ENCODE assay signal across 10 mouse cellular contexts in genomic region chr5:113492417-113493035, GRCm38 (mm10). TPM values are rescaled to one million over a fixed set of nuclear protein-coding genes. Genes with fewer than 3 reads are reported as not detected.
A peak's percentile ranks its signal among the peaks of the same experiment; 100 is the strongest.
DNase-seq lines count a peak whose midpoint lies in the region; ATAC-seq lines count a peak whose summit lies in the region.
"Had no signal": no experiment of that assay in that cellular context is flagged by ENCODE, and none has a peak within 500 bp of the region (broad histone marks: within the 10 kb centered on the region; RNA-seq: fewer than 3 reads in every experiment).

No protein-coding gene starts in this region.

- no peak for ATAC-seq in stomach, embryonic 16.5 days (ENCODE audit: insufficient read depth, low FRiP score)

- peak; percentile 9 for DNase-seq in kidney, adult 11 months
- no peak for DNase-seq in kidney, adult 18-20 months
- DNase-seq in cerebellum, adult 9-11 months, result peak; percentile 72
- peak; percentile 47 to 55 for DNase-seq in frontal cortex, postnatal 10 days (ENCODE audit: low spot score in 2 of 2)
- DNase-seq in midbrain, embryonic 10.5 days (ENCODE audit: low spot score), result peak; percentile 76
- DNase-seq in Muller cell, postnatal 12 days (ENCODE audit: inconsistent ontology term), result no peak
- DNase-seq in ovary, postnatal 36 days (ENCODE audit: low spot score), result no peak

- H3K4me3 ChIP-seq in midbrain, embryonic 10.5 days, result peak overlapping the region; percentile 76; the same call in 1 of the 2 replicates
- H3K4me3 ChIP-seq in stomach, embryonic 16.5 days (replicated peaks; ENCODE audit: low read length), result 0 out of 2 replicates have a peak overlapping the region, but pooled peaks have one; percentile 5

- H3K27me3 ChIP-seq in midbrain, embryonic 10.5 days (ENCODE audit: low read depth, poor library complexity, severe bottlenecking), result peaks cover 51% of the 10 kb centered on the region
- H3K27me3 ChIP-seq in stomach, embryonic 16.5 days (ENCODE audit: control insufficient read depth, insufficient read depth, low read length), result peaks cover 26% of the 10 kb centered on the region

- H3K4me2 ChIP-seq in stomach, embryonic 16.5 days (ENCODE audit: low read depth, low read length), result peak overlapping the region; percentile 28; the same call in 1 of the 2 replicates

- H3K9ac ChIP-seq in stomach, embryonic 16.5 days (ENCODE audit: low read length), result no peak overlapping the region
- H3K9ac ChIP-seq: liver, embryonic 14.5 days had no signal

- no peaks in the 10 kb centered on the region for H3K9me3 ChIP-seq in midbrain, embryonic 10.5 days (replicated peaks)
- no peaks in the 10 kb centered on the region for H3K9me3 ChIP-seq in stomach, embryonic 16.5 days (replicated peaks; ENCODE audit: control insufficient read depth, low read length)

- no peaks in the 10 kb centered on the region for H3K36me3 ChIP-seq in midbrain, embryonic 10.5 days
- H3K36me3 ChIP-seq in stomach, embryonic 16.5 days (ENCODE audit: control insufficient read depth, insufficient read depth, low read length), result no peaks in the 10 kb centered on the region
- H3K36me3 ChIP-seq: G1E had no signal

- peak overlapping the region; percentile 86 for H3K27ac ChIP-seq in midbrain, embryonic 10.5 days (replicated peaks)
- no peak overlapping the region for H3K27ac ChIP-seq in stomach, embryonic 16.5 days (ENCODE audit: low read length)
- H3K27ac ChIP-seq: liver, embryonic 14.5 days had no signal

- H3K4me1 ChIP-seq in midbrain, embryonic 10.5 days, result peaks cover 67% of the 10 kb centered on the region
- H3K4me1 ChIP-seq in stomach, embryonic 16.5 days (ENCODE audit: control insufficient read depth, insufficient read depth, low read length), result 0 out of 2 replicates have a peak, but pooled peaks cover 7% of the 10 kb centered on the region

- WGBS in midbrain, embryonic 10.5 days, result 8% methylated on average over 7 of the region's 7 CpGs
- 24% methylated on average over 7 of the region's 7 CpGs for WGBS in stomach, embryonic 16.5 days

RNA-seq across cellular contexts. Expression of gene Wscd2, which starts 2.4 kb away (rescaled TPM):
- 9.2 and 11.8 TPM in 2 replicates for polyA plus RNA-seq in midbrain, embryonic 10.5 days (2016; fragmentation: Nextera tagmentation; extraction: Ambion mirVana)
- polyA plus RNA-seq in stomach, embryonic 16.5 days (2015; fragmentation: Nextera tagmentation; extraction: Ambion mirVana), result 6.2 and 6.4 TPM in 2 replicates
- polyA plus RNA-seq: G1E had no signal

Comparison
In these comparisons a context has a peak if more than half of its experiments do, and no peak if none do; other contexts are left out.
1. DNase-seq: peak in kidney, adult 11 months (single experiment), cerebellum, adult 9-11 months (single experiment), frontal cortex, postnatal 10 days (2 of 2) and midbrain, embryonic 10.5 days (single experiment); none in kidney, adult 18-20 months (single experiment), Muller cell, postnatal 12 days (single experiment) and ovary, postnatal 36 days (single experiment).